Mouse (Mus musculus): ENCODE data around the gene Cnr2. TPM values are rescaled to one million over a fixed set of nuclear protein-coding genes. Genes with fewer than 3 reads are reported as not detected.

Gene Cnr2
- 9.4 and 10.9 TPM in 2 replicates for total RNA-seq (2017)

DNA sequence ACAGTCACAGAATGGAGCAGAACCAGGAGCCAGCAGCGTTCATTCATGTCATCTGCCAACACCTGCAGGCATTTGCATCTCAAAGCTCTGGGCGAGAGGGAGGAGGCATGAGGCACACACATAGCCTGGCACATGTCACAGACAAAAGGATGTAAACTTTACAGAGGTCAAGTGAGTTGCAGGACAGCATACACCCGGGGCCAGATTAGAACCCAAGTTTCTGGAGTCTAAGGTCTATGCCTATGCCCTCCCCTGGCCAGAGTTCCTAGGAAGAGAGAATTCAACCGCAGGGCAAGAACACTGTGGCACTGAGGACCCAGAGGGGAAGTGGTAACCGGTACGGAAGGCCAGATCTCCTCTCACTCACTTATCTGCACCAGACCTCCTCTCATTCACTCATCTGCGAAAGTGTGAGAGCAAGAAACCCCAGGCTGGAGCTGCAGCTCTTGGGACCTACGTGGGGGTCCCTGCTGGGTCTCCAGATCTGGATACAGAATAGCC lies at the start of gene Cnr2:
Gene Cnr2 (plus strand): TSS at position 324 of the 501 bp plus-strand sequence.
- peak; percentile 64 for ATAC-seq (replicated peaks; ENCODE audit: low read depth, poor library complexity, severe bottlenecking)

DNA sequence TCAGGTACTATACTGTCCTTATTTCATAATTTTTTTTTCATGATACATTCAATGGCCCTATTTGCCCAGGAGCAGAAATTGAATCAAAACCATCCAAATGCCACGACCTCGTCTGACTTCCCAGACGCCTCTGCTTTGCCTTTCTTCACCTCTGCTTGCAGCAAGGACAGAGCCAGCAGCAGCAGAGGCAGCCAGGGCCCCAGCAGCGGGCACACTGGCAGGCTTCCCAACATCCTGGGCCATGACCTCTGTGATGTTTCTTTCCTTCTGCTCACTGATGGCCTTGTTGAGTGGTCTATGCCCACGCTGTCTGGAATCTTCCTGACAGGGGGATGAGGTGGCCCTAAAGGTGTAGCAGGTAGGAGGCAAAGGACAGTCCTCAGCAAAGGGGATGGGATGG lies 47.6 kb upstream of the Cnr2 start:
- no peak for ATAC-seq (replicated peaks; ENCODE audit: low read depth, poor library complexity, severe bottlenecking)

DNA sequence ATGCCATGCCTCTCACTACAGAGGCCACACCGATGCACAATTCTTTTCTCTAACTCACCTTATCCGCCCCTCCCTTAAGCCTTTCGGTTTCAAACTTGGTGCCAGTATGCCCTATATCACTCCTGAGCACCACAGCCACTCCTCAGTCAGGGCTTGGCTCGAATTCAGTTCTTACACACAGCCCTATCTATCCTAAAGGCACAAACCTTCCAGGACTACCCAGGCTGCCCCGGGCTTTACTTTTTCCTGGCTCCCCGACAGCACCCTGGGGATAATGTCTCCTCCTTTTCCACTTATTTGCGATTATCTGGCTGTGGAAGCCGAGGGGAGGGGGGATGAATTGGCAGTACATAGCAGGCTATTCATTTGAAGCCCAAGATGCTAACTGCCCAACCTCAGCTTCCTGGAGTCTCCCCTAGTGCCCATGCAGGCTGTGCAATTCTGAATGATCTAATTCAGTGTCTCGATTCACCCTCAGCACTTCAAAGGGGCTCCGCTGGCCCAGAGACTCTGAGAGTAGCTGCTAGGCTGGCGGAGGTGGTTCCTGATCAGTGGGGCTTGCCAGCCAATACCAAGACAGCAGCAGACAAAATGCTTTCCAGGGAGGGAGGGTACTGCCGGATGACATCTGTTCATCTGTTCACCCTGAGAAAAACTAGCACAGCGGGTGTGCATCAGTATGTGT lies 44.6 kb upstream of the Cnr2 start:
- ATAC-seq (replicated peaks; ENCODE audit: low read depth, poor library complexity, severe bottlenecking), result no peak

DNA sequence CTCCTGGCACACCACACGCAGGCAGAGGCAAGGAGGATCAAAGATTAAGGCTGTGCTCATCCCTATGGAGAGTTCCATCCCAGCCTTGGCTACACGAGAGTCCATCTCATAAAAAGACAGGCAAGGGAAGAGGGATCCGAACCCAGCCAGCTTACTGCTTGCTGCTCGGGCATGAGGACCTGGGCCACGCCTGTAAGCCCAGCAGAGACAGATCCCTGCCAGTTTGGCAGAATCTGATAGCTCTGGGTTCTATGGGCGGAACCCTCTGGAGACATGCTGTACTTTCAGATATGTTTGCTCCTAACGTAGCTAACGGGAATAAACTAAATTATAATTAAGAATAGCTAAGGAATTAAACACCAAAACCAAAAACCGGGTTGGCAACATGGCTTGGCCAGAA lies 43.3 kb upstream of the Cnr2 start:
- ATAC-seq (replicated peaks; ENCODE audit: low read depth, poor library complexity, severe bottlenecking), result no peak

DNA sequence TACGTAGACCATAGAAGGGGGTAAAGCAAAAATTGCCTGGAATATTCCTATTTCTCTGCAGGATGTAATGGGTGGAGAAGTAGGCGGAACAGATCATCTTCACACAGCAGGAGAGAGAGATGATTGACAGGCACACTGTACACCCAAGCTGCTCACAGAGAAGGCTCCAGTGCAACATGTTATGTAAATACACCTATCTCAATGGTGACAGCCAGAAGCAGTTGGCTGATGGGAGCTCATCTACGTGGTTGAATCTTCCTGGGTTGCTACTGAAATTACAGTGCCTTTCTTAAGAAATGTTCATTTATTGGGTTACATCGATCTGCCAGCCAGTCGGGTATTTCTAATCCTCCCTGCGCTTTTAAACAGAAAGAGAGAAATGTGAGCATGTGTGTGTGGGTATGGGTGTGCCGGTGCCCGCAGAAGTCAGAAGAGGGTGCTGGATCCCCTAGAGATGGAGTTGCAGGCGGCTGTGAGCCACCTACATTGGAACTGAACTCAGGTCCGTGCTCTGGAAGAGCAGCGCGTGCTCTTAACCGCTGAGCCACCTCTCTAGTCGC lies 41.1 kb upstream of the Cnr2 start:
- no peak for ATAC-seq (replicated peaks; ENCODE audit: low read depth, poor library complexity, severe bottlenecking)

DNA sequence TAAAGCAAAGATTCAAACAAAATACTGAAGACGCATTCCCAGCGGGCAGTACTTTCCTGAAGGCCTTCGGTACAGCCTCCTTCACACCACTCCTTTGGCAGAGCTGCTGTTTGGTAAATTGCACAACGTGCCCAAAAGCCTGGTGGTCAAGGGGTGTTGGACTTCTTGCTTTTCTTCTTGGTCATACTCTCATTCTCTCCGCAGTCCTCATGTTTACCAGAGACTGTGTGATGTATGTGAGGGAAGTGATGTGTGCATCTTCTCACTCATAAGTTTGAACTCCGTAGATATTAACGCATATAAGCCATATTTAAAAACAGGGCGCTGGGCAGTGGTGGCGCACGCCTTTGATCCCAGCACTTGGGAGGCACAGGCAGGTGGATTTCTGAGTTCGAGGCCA lies 40.6 kb upstream of the Cnr2 start:
- no peak for ATAC-seq (replicated peaks; ENCODE audit: low read depth, poor library complexity, severe bottlenecking)

DNA sequence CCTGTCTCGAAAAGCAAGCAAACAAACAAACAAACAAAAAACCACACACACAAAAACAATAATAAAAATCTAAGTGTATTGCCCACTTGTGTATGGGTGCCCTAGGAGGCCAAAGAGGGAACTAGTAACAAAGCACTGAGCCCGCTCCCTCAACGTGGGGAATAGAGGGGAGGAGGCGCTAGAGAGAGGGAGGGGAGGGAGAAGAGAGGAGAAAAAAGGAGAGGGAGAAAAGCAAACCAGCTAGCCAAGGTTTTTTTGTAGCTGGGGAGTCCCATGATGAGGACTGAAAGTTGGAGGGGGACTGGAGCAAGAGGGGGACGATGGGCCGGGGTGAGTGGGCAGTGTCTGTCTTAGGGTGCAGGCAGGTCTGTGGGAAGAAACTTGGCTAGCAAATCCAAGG lies 40.1 kb upstream of the Cnr2 start:
- ATAC-seq (replicated peaks; ENCODE audit: low read depth, poor library complexity, severe bottlenecking), result peak; percentile 23; the same call in 1 of the 2 replicates

DNA sequence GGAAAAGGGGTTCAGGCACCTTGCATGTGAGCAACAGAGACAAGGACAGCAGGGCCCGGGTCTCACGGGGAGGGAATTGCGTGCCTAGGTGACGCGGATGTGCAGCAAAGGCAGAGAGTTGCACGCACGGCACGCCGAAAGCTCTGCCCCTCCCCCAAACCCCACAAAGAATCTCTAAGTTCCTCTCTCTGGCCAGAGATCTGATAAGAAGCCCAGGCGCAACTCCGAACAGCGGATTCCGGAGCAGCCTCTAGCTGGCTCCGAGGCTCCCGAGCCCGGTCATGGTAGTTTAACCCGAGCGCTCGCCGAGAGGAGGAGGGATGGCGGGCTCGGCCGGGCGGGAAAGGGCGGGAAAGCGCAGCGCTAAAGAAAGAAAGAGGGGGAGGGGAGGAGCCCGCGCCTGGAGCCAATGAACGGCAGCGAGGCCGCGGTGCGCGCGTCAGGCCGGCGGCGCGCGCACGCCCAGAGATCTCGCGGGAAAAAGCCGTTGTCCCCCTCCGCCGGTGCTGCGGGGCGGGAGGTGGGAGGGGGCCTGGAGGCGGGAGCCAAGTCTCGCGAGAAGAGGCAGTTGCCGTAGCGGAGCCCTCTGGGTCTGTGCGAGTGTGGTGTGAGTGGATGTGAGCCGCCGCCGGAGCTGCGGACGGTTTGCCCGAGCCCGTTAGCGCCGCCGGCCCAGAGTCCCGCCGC lies 39.5 kb upstream of the Cnr2 start, which contains the start of gene Srsf10:
Gene Srsf10 (plus strand): TSS at position 212 of the 687 bp plus-strand sequence.
- ATAC-seq (replicated peaks; ENCODE audit: low read depth, poor library complexity, severe bottlenecking), result peak; percentile 78

DNA sequence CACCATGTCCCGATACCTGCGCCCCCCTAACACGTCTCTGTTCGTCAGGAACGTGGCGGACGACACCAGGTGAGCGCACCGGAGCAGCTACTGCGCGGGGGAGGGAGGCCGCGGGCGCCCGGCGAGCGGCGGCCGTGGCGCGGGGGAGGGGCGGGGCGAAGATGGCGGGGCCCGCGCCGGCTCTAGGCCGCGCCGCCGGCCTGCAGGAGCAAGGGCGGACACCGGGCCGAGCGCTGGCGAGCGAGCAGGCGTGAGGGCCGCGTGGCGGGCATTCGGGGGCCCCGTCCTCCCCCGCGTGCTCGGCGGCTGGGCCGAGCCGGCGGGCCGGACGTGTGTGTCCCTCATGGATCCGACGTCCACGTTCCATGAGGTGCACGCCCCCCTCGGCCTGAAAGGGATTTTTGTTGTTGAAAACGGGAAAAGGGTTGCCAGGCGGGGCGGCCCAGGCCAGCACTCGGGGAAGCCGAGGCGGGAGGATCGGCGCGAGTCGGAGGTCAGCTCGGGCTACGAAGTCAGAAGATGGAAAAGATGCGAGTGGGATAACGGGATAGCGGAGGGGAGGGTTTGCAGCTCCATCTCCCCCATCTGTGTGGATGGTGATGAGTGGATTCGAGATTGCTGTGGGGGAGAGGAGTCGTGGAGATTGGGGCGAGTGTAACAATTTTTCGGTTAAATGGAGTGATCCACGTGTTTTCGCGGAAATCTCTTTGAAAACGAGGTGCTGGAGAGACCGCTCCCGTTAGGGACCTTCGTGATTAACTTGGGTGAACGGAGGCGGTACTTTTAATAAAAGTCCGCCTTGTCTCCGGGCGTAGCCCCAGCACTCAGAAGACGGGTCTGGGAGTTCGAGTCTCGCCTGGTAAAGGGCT lies 38.7 kb upstream of the Cnr2 start:
- no peak for ATAC-seq (replicated peaks; ENCODE audit: low read depth, poor library complexity, severe bottlenecking)

DNA sequence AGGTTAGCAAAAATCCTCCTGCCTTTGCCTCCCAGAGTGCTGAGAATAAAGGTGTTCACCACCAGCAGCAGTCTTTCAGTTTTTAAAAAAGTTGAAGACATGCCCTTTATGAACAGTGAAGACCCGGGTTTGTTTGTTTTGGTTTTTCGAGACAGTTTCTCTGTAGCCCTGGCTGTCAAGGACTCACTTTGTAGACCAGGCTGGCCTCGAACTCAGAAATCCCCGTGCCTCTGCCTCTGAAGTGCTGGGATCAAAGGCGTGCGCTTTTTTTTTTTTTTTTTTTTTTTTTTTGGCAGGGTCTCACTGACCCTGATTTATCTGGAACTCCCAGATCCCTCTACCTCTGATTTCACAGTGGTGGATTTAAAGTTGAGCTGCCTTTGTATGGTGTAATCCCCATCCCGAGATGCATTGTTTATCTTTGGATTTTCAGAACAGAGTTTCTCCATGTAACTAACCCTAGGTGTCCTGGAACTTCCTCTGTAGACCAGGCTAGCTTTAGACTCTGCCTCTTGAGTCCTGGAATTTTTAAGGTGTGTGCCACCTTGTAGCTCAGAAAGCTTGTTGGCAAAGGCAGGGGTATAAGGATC lies 37.5 kb upstream of the Cnr2 start:
- ATAC-seq (replicated peaks; ENCODE audit: low read depth, poor library complexity, severe bottlenecking), result no peak

DNA sequence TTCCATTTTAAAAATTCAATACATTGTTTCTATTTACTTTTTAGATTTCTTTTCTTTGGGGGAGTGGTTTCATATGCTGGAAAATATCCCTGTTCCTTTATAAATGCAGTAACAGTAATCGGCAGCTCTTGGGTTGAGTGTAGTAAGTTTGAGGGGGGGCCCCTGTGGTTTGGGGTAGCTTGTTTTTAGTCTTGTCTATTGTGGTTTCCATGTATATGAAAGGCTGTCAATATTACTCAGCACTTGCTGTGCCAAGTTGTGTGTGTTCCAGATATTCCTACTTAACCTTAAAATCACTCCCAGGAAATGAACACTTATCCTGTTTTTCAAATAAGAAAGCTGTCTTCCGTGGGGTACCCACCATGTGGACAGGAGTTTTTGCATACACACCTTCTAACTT lies 26.2 kb upstream of the Cnr2 start:
- no peak for ATAC-seq (replicated peaks; ENCODE audit: low read depth, poor library complexity, severe bottlenecking)

DNA sequence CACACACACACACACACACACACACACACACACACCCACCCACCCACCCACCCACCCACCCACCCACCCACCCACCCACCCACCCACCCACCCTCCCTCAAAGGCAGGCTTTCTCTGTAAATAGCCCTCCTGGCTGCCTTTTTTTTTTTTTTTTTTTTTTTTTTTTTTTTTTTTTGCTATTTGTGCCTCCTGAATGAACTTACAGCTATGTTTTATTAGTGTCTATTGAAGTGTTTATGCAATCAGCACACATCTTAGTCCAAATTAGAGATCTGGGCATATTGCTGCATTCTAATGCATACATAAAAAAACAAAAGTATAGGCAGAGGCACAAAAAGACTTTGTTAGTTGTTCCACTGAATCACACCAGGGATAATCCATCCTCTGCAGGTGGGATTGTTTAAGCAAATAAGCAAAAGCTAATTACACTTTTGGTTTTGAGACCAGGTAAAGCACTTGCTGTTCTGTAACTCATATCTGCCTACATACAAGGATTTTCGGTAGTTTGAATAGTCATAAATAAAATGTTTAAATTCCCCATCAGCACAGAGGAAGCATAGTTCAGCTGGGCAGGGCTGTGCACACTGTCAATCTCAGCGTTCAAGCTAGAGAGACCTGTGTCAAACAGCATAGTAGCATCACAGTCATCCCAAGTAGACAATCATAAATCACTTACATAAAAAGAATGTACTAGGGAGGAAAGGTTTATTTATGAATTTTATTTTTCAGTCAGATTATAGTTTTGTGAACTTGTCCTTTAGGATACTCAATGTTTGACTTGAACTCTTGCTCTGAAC lies 24.8 kb upstream of the Cnr2 start:
- no peak for ATAC-seq (replicated peaks; ENCODE audit: low read depth, poor library complexity, severe bottlenecking)

DNA sequence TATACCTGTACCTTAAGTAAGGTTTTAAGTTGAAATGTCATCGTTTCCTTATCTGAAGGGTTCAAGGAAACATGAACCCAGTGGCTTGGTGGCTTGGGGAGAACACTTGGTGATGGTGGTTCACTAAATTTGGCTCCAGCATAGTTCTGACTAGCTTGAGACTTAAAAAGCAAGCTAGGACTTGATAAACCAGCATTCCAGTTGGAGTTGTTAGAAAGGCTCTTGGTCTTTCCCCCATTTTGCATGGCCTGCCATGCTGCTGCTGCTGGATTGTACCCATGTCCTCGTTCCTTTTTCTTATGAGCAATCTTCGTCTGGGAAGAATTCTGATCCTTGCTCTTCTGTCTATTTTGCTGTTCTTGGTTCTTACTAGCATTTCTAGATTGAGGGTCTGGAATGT lies 23.2 kb upstream of the Cnr2 start:
- ATAC-seq (replicated peaks; ENCODE audit: low read depth, poor library complexity, severe bottlenecking), result no peak

DNA sequence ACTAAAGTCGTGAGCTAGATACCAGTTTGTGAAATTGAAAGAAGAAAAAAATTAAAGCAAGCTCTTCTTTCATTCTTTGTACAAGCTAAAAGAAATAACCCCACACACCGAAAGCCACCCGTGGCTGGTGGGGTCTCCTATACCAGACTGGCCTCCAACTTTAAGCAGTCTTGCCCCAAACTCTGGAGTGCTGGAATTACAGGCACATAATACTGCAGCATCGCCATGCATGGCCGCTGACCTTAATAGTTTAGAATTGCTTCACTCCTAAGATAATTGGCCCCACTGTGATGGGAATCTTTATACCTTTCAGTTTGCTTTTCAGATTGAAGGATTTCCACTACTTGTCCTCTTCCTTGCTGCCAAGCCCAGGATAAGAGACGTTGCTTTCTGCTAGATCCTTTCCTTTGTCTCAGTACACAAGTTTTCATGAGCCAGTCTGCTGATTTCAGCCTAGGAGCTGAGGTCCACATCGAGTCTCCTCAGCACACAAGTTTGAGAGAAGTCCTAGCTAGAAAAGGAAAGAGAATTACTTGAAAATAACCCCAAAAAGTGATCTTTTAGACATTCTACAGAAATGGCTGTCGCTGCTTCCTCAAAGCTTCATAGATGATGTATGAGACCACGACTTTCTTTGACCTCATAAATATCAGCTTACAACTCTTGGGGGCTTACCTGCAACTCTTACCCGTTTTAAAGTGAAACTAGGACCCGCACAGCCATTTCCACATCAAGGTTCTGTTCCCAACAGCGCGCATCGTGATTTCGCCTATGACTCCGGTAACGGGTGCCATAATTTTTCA lies 22.4 kb upstream of the Cnr2 start:
- no peak for ATAC-seq (replicated peaks; ENCODE audit: low read depth, poor library complexity, severe bottlenecking)

DNA sequence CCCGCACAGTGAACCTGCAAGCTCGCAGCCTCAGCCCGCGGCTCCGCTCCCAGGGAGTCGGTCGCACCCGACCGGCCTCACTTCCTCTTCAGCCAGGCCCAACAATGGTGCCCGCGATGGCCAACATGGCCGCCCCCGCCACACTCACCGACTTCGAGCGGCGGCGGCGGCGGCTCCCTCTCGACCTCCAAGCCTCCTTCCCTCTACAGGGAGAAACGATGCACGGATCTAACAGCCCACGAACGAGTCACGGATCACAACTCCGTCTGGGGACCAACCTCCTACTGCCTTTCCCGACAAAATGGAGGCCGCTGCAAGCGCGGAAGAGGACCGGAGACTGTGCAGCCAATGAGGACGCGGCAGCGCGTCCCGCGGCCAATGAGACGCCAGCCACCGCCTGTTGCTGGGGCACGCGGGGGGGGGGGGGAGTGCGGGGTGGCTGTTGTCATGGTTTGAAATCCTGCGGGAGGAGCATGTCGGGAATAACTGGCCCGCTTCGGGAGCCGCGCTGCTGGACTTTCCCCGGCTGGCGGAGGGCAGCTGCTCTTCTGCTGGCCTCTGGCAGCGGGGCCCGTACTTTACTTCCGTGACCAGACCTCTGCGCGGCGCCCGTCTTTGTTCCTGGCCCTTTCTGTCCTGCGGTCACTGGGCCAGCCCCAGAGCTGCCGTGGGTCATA lies 21.5 kb upstream of the Cnr2 start, which contains the start of gene Pnrc2:
Gene Pnrc2 (minus strand): TSS at position 325 of the 677 bp plus-strand sequence.
- peak; percentile 66 for ATAC-seq (replicated peaks; ENCODE audit: low read depth, poor library complexity, severe bottlenecking)

DNA sequence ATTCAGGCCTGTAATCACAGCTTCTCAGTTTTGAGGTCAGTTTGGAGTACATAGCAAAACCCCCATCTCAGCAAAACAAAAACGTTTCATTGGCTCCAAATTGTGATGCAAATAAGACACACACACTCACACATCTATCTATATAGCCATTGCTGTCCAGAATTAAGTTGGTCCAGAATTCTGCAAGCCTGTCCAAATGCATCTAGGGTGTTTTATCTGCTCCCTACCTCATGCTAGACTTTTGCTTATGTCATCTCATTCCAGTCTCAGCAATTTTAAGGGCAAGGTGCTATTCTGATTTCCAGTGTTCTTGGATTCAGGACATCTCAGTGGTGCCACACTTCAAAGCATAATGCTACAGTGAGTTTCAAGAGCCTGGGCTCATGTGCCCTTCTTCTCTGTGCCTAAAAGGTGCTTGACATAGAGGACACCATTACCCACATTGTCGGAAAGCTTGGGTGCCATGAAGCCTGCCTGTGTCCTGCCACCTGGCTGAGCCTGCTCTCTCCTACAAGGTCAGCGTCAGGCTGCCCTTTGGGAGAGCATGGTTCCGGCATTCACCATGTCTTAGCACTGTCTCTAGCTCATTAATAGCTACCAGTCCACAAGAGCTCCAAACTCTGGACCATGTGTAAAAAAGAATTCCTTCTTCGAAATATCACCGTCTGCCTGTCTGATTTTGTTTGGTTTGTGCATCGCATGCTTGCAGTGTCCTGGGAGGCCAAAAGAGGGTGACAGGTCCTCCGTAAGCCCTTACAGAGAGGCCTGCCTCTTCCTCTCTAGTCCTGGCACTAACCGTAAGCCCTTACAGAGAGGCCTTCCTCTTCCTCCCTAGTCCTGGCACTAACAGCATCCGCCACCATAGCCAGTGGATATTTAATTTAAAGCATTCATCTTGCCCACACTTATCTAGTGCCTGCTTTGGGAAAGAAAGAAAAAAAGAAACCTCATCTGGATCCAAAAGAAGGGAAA lies 20.3 kb upstream of the Cnr2 start:
- no peak for ATAC-seq (replicated peaks; ENCODE audit: low read depth, poor library complexity, severe bottlenecking)

DNA sequence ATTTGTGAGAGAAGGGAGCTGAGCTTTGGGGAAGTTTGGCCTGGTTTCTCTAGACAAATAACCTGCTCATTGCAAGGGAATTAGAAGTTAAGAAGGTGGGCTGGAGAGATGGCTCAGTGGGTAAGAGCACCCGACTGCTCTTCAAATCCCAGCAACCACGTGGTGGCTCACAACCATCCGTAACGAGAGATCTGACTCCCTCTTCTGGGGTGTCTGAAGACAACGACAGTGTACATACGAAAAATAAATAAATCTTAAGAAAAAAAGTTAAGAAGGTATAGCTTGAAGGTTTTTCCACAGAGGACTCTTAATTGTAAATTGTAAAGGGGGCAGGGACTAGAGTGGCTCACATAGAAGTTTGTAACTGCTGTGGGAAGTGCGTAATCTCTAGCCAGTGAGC lies 19.6 kb upstream of the Cnr2 start:
- ATAC-seq (replicated peaks; ENCODE audit: low read depth, poor library complexity, severe bottlenecking), result no peak

Data from common myeloid progenitor, adult 5-6 weeks (primary cell).